Mouse (Mus musculus): ENCODE measurements around the gene Cpsf6. TPM values are rescaled to one million over a fixed set of nuclear protein-coding genes. Genes with fewer than 3 reads are reported as not detected.

Gene Cpsf6
- polyA plus RNA-seq, 1 experiment from 2014 or later: 61.0 TPM

- Histone ChIP-seq H3K9ac (replicated peaks; ENCODE audit: low read depth) (no peak overlapping the region), H3K4me1 (ENCODE audit: insufficient read depth, low read depth, low read length) (no peaks in the 10 kb centered on the region), H3K36me3 (ENCODE audit: insufficient read depth, low read length) (no peaks in the 10 kb centered on the region), H3K27ac (ENCODE audit: low read length) (no peak overlapping the region), H3K27me3 (replicated peaks; ENCODE audit: insufficient read depth, low read length) (no peaks in the 10 kb centered on the region), H3K9me3 (ENCODE audit: low read length) (no peaks in the 10 kb centered on the region), H3K4me2 (replicated peaks; ENCODE audit: low read depth, low read length) (no peak overlapping the region), H3K4me3 (ENCODE audit: low read depth, low read length) (no peak overlapping the region)
- ATAC-seq: no peak
- TF ChIP-seq CTCF (IDR thresholded peaks at IDR 0.05) (no peak), EP300 (IDR thresholded peaks at IDR 0.05) (no peak)
- no peak for DNase-seq (ENCODE audit: low spot score)
- WGBS: 73% methylated on average over 8 of the region's 8 CpGs
Observed at GRCm38 (mm10) chr10:117382996-117383550, 3.3 kb upstream of the Cpsf6 start.

- no peak for ATAC-seq
- H3K36me3 ChIP-seq (ENCODE audit: insufficient read depth, low read length): no peaks in the 10 kb centered on the region
- DNase-seq (ENCODE audit: low spot score): no peak
- no peaks in the 10 kb centered on the region for H3K27me3 ChIP-seq (replicated peaks; ENCODE audit: insufficient read depth, low read length)
- H3K4me1 ChIP-seq (ENCODE audit: insufficient read depth, low read depth, low read length): 0 out of 2 replicates have a peak, but pooled peaks cover 4% of the 10 kb centered on the region
- no peaks in the 10 kb centered on the region for H3K9me3 ChIP-seq (ENCODE audit: low read length)
- no peak overlapping the region for H3K27ac ChIP-seq (ENCODE audit: low read length)
- no peak overlapping the region for H3K9ac ChIP-seq (replicated peaks; ENCODE audit: low read depth)
- no peak overlapping the region for H3K4me3 ChIP-seq (ENCODE audit: low read depth, low read length)
- H3K4me2 ChIP-seq (replicated peaks; ENCODE audit: low read depth, low read length): no peak overlapping the region
- 77% methylated on average over 2 of the region's 2 CpGs for WGBS
- TF ChIP-seq EP300 (IDR thresholded peaks at IDR 0.05) (no peak), CTCF (IDR thresholded peaks at IDR 0.05) (no peak)
Observed at GRCm38 (mm10) chr10:117382146-117382545, 2.3 kb upstream of the Cpsf6 start.

- 89% methylated on average over 4 of the region's 4 CpGs for WGBS
- H3K4me2 ChIP-seq (replicated peaks; ENCODE audit: low read depth, low read length): no peak overlapping the region
- no peak for TF ChIP-seq EP300 (IDR thresholded peaks at IDR 0.05)
- TF ChIP-seq CTCF (IDR thresholded peaks at IDR 0.05): no peak
- no peak overlapping the region for H3K9ac ChIP-seq (replicated peaks; ENCODE audit: low read depth)
- H3K4me3 ChIP-seq (ENCODE audit: low read depth, low read length): no peak overlapping the region
- no peak for ATAC-seq
- H3K4me1 ChIP-seq (ENCODE audit: insufficient read depth, low read depth, low read length): 0 out of 2 replicates have a peak, but pooled peaks cover 4% of the 10 kb centered on the region
- H3K9me3 ChIP-seq (ENCODE audit: low read length): no peaks in the 10 kb centered on the region
- no peaks in the 10 kb centered on the region for H3K27me3 ChIP-seq (replicated peaks; ENCODE audit: insufficient read depth, low read length)
- no peaks in the 10 kb centered on the region for H3K36me3 ChIP-seq (ENCODE audit: insufficient read depth, low read length)
- no peak for DNase-seq (ENCODE audit: low spot score)
- no peak overlapping the region for H3K27ac ChIP-seq (ENCODE audit: low read length)
Observed at GRCm38 (mm10) chr10:117380721-117381570, 1.1 kb upstream of the Cpsf6 start.

GRCm38 (mm10) chr10:117379441-117379840, 374 bp downstream of the Cpsf6 start:
- 0 out of 2 replicates have a peak, but pooled peaks cover 4% of the 10 kb centered on the region for H3K4me1 ChIP-seq (ENCODE audit: insufficient read depth, low read depth, low read length)
- no peak for DNase-seq (ENCODE audit: low spot score)
- H3K9ac ChIP-seq (replicated peaks; ENCODE audit: low read depth): no peak overlapping the region
- 95% methylated on average over 2 of the region's 2 CpGs for WGBS
- no peaks in the 10 kb centered on the region for H3K9me3 ChIP-seq (ENCODE audit: low read length)
- H3K36me3 ChIP-seq (ENCODE audit: insufficient read depth, low read length): no peaks in the 10 kb centered on the region
- ATAC-seq: no peak
- TF ChIP-seq EP300 (IDR thresholded peaks at IDR 0.05): no peak
- no peak for TF ChIP-seq CTCF (IDR thresholded peaks at IDR 0.05)
- H3K4me3 ChIP-seq (ENCODE audit: low read depth, low read length): no peak overlapping the region
- H3K4me2 ChIP-seq (replicated peaks; ENCODE audit: low read depth, low read length): no peak overlapping the region
- no peak overlapping the region for H3K27ac ChIP-seq (ENCODE audit: low read length)
- H3K27me3 ChIP-seq (replicated peaks; ENCODE audit: insufficient read depth, low read length): no peaks in the 10 kb centered on the region

GRCm38 (mm10) chr10:117378642-117379041, 1.2 kb downstream of the Cpsf6 start:
- 84% methylated on average over 3 of the region's 3 CpGs for WGBS
- no peak overlapping the region for H3K9ac ChIP-seq (replicated peaks; ENCODE audit: low read depth)
- ATAC-seq (no peak), DNase-seq (ENCODE audit: low spot score) (no peak)
- H3K27me3 ChIP-seq (replicated peaks; ENCODE audit: insufficient read depth, low read length): no peaks in the 10 kb centered on the region
- no peaks in the 10 kb centered on the region for H3K9me3 ChIP-seq (ENCODE audit: low read length)
- no peak overlapping the region for H3K4me3 ChIP-seq (ENCODE audit: low read depth, low read length)
- H3K4me1 ChIP-seq (ENCODE audit: insufficient read depth, low read depth, low read length): 0 out of 2 replicates have a peak, but pooled peaks cover 4% of the 10 kb centered on the region
- no peak overlapping the region for H3K4me2 ChIP-seq (replicated peaks; ENCODE audit: low read depth, low read length)
- H3K36me3 ChIP-seq (ENCODE audit: insufficient read depth, low read length): no peaks in the 10 kb centered on the region
- TF ChIP-seq CTCF (IDR thresholded peaks at IDR 0.05): no peak
- TF ChIP-seq EP300 (IDR thresholded peaks at IDR 0.05): no peak
- no peak overlapping the region for H3K27ac ChIP-seq (ENCODE audit: low read length)

GRCm38 (mm10) chr10:117378291-117378555, 1.6 kb downstream of the Cpsf6 start:
- Histone ChIP-seq H3K4me3 (ENCODE audit: low read depth, low read length) (no peak overlapping the region), H3K4me1 (ENCODE audit: insufficient read depth, low read depth, low read length) (0 out of 2 replicates have a peak, but pooled peaks cover 4% of the 10 kb centered on the region), H3K27me3 (replicated peaks; ENCODE audit: insufficient read depth, low read length) (no peaks in the 10 kb centered on the region), H3K9me3 (ENCODE audit: low read length) (no peaks in the 10 kb centered on the region), H3K36me3 (ENCODE audit: insufficient read depth, low read length) (no peaks in the 10 kb centered on the region), H3K9ac (replicated peaks; ENCODE audit: low read depth) (no peak overlapping the region), H3K27ac (ENCODE audit: low read length) (no peak overlapping the region), H3K4me2 (replicated peaks; ENCODE audit: low read depth, low read length) (no peak overlapping the region)
- 92% methylated on average over 11 of the region's 11 CpGs for WGBS
- no peak for TF ChIP-seq EP300 (IDR thresholded peaks at IDR 0.05)
- TF ChIP-seq CTCF (IDR thresholded peaks at IDR 0.05): no peak
- no peak for DNase-seq (ENCODE audit: low spot score)
- no peak for ATAC-seq

Data from lung, postnatal 0 days (tissue).